Mouse (Mus musculus) limb, embryonic 12.5 days (tissue): ENCODE results near the gene Trim46. TPM values are rescaled to one million over a fixed set of nuclear protein-coding genes. Genes with fewer than 3 reads are reported as not detected.
"Not testable (repeated sequence)": the region's sequence is repeated elsewhere in the genome, so short reads cannot be mapped to it uniquely, and the experiment has no call there.

Source experiments
- ATAC-seq: fragments of 200-750 bp; cut with Nextera tagmentation; 2 replicates; pipeline ENCODE4 v1.8.0; 2017; ENCODE audit warnings: low read depth, moderate TSS enrichment; ENCODE audit not compliant: insufficient number of reproducible peaks, insufficient read depth, low FRiP score, low TSS enrichment
- H3K27ac ChIP-seq: fragments of 300-500 bp; sonication (generic); 2 replicates; pipeline ENCODE4 v1.5.1; 2016; ENCODE audit warnings: mild to moderate bottlenecking, moderate library complexity
- H3K27me3 ChIP-seq: fragments of 300-500 bp; sonication (generic); 2 replicates; pipeline ENCODE4 v1.6.1; 2016; ENCODE audit warnings: mild to moderate bottlenecking, moderate library complexity
- H3K36me3 ChIP-seq: fragments of 300-500 bp; sonication (generic); 2 replicates; pipeline ENCODE4 v1.6.1; 2016; ENCODE audit warnings: mild to moderate bottlenecking, moderate library complexity
- H3K4me1 ChIP-seq: fragments of 300-500 bp; sonication (generic); replicated peaks from 2 replicates; pipeline ENCODE4 v1.6.1; 2016
- H3K4me2 ChIP-seq: fragments of 300-500 bp; sonication (generic); 2 replicates; pipeline ENCODE4 v1.6.1; 2016; ENCODE audit warnings: mild to moderate bottlenecking, moderate library complexity
- H3K4me3 ChIP-seq: fragments of 300-500 bp; sonication (generic); replicated peaks from 2 replicates; pipeline ENCODE4 v1.5.1; 2016; ENCODE audit warnings: mild to moderate bottlenecking
- H3K9ac ChIP-seq: fragments of 300-500 bp; sonication (generic); replicated peaks from 2 replicates; pipeline ENCODE4 v1.6.1; 2016; ENCODE audit warnings: mild to moderate bottlenecking, moderate library complexity
- H3K9me3 ChIP-seq: fragments of 300-500 bp; sonication (generic); 2 replicates; pipeline ENCODE4 v1.6.1; 2016; ENCODE audit warnings: mild to moderate bottlenecking, moderate library complexity
- WGBS: fragments of 180-500 bp; shearing (Covaris S2); methylation state at CpG from one replicate; pipeline ENCODE4 v1.1.7; 2016; 5-methylcytosine and 5-hydroxymethylcytosine counted together
- polyA plus RNA-seq: library from polyadenylated mRNA; unstranded; fragments of >200 nt; fragmentation: Nextera tagmentation; extraction: Ambion mirVana; gene quantifications from 2 replicates; pipeline ENCODE4 v1.2.1, GENCODE M21; 2016

The Trim46 gene
- polyA plus RNA-seq, 1 experiment from 2014 or later: 6.1 TPM

DNA sequence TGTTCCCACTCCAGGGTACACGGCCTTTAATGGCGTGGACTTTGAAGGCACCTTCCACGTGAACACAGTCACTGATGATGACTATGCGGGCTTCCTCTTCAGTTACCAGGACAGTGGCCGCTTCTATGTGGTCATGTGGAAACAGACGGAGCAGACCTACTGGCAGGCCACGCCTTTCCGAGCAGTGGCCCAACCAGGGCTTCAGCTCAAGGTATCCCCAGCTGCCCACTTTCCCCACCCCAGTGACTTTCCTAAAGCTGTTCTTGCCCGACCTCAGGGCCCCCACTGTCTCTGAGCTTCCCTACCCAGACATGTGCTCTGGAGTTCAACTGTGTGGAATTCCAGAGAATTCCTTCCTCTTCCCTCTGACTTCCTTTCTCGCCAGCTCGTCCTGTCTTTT, 21.3 kb downstream of the Trim46 start:
- Histone ChIP-seq H3K9ac (0 out of 2 replicates have a peak overlapping the region, but pooled peaks have one; percentile 12), H3K4me2 (peak overlapping the region; percentile 96; the same call in 1 of the 2 replicates), H3K4me1 (peaks cover 35% of the 10 kb centered on the region), H3K36me3 (peaks cover 51% of the 10 kb centered on the region), H3K27me3 (peaks cover 14% of the 10 kb centered on the region), H3K4me3 (no peak overlapping the region), H3K9me3 (no peaks in the 10 kb centered on the region), H3K27ac (no peak overlapping the region)
- 84% methylated on average over 11 of the region's 11 CpGs for WGBS
- ATAC-seq: no peak

DNA sequence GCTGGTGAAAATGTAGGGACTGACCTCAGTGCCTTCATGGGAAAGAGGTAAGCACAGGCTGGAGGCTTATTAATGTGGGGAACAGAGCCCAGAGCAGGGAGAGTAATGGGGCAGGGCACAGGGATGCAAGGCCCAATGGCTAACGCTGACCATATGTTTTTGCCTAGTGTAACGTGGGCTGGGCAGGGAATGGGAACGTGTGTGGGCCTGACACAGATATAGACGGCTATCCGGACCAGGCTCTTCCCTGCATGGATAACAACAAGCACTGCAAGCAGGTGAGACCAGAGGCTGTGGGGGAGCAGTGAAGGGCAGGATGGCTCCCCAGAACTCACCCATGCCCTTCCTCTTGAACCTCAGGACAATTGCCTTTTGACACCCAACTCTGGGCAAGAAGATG, 24.9 kb downstream of the Trim46 start:
- 38% methylated on average over 5 of the region's 5 CpGs for WGBS
- no peak for ATAC-seq
- H3K4me3 ChIP-seq: no peak overlapping the region
- H3K9ac ChIP-seq: no peak overlapping the region
- H3K9me3 ChIP-seq: no peaks in the 10 kb centered on the region
- peaks cover 72% of the 10 kb centered on the region for H3K36me3 ChIP-seq
- H3K27ac ChIP-seq: no peak overlapping the region
- no peak overlapping the region for H3K4me2 ChIP-seq
- peaks cover 12% of the 10 kb centered on the region for H3K4me1 ChIP-seq
- peaks cover 3% of the 10 kb centered on the region; the same call in 1 of the 2 replicates for H3K27me3 ChIP-seq

DNA sequence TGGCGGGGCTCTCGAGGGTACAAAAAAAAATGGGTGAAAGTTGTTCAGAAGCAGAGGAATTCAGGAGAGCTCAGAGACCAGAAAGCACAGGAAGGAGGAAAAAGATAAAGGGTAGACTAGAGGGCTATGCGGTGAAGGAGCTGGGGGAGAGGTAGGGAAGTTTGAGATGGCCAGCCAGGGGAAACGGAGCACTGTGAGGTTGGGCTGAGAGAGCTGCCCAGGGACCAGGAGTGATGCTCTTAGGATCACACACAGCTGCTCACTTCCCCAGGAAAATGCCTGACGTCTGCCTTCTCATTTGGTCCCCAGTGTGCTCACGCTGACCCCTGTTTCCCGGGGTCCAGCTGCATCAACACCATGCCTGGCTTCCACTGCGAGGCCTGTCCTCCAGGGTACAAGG, 26.6 kb downstream of the Trim46 start:
- H3K27ac ChIP-seq: no peak overlapping the region
- H3K4me3 ChIP-seq: no peak overlapping the region
- no peak for ATAC-seq
- H3K36me3 ChIP-seq: peaks cover 64% of the 10 kb centered on the region
- H3K4me1 ChIP-seq: peaks cover 16% of the 10 kb centered on the region
- H3K27me3 ChIP-seq: no peaks in the 10 kb centered on the region
- H3K9ac ChIP-seq: 0 out of 2 replicates have a peak overlapping the region, but pooled peaks have one; percentile 27
- WGBS: 36% methylated on average over 8 of the region's 8 CpGs
- no peaks in the 10 kb centered on the region for H3K9me3 ChIP-seq
- H3K4me2 ChIP-seq: no peak overlapping the region

DNA sequence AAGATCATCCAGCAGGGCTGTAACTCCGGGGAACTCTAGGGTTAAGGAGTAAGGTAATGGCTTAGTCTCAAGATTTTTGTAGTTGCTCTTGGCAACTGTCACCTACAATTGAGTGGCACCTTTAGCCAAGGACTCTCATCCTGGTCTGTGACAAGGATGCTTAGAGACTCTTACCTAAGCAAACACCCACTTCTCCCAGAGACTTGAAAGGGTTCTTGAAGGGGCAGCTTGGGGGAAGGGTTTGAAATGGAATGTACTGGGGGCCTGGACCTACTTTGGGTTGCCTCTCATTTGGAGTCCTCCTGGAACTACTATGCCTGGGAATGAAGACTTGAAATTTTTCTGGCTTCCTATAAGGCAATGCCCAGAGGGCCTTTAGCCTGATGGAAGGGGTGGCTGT, 27.8 kb downstream of the Trim46 start:
- Histone ChIP-seq H3K27me3 (no peaks in the 10 kb centered on the region), H3K9ac (no peak overlapping the region), H3K27ac (no peak overlapping the region), H3K36me3 (peaks cover 52% of the 10 kb centered on the region), H3K4me3 (no peak overlapping the region), H3K9me3 (no peaks in the 10 kb centered on the region), H3K4me2 (no peak overlapping the region), H3K4me1 (peaks cover 16% of the 10 kb centered on the region)
- ATAC-seq: no peak
- WGBS: 93% methylated on average over 1 of the region's 1 CpGs

DNA sequence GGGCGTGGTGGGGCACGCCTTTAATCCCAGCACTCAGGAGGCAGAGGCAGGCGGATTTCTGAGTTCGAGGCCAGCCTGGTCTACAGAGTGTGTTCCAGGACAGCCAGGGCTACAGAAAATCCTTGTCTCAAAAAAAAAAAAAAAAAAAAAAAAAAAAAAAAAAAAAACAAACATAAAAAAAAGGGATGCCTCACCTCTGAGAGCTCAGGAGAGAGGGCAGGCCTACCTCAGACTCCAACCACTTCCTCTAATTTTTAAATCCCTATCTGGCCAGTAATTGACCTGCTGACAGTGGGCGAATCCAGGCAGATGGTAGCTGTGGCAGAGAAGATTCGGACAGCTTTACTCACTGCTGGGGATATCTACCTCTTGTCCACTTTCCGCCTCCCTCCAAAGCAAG, 29.7 kb downstream of the Trim46 start:
- not testable (repeated sequence) for H3K27me3 ChIP-seq, H3K4me3 ChIP-seq, ATAC-seq, H3K27ac ChIP-seq, H3K9me3 ChIP-seq, H3K9ac ChIP-seq
- Histone ChIP-seq H3K4me1 (peaks cover 27% of the 10 kb centered on the region), H3K4me2 (peak overlapping the region; percentile 81), H3K36me3 (peaks cover 37% of the 10 kb centered on the region)
- WGBS: 73% methylated on average over 7 of the region's 7 CpGs

DNA sequence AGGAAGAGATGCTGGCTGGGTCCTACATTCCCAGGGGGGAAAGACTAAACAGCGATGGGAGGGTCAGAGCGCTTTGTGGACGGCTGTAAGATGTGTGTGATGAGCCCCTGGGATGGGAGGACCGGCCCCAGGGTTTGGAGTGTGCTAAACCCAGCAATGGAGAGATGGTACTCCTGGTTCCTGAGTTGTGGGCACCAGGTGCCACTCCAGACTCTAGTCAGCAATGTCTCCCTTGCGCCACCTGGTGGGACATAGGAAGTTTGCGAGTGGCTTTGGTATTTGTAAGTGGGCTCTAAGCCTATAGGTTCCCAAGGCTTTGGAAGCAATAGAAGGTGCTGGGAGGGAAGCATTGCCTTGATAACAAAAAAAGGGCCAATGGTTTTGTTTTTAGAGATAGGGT, 30.3 kb downstream of the Trim46 start:
- Histone ChIP-seq H3K27me3 (no peaks in the 10 kb centered on the region), H3K27ac (peak overlapping the region; percentile 99), H3K9me3 (no peaks in the 10 kb centered on the region), H3K36me3 (peaks cover 35% of the 10 kb centered on the region), H3K4me2 (peak overlapping the region; percentile 81), H3K9ac (peak overlapping the region; percentile 74; the same call in 1 of the 2 replicates), H3K4me3 (peak overlapping the region; percentile 80), H3K4me1 (peaks cover 27% of the 10 kb centered on the region)
- under 1% methylated on average over 6 of the region's 6 CpGs for WGBS
- peak; percentile 15; the same call in 1 of the 2 replicates for ATAC-seq

DNA sequence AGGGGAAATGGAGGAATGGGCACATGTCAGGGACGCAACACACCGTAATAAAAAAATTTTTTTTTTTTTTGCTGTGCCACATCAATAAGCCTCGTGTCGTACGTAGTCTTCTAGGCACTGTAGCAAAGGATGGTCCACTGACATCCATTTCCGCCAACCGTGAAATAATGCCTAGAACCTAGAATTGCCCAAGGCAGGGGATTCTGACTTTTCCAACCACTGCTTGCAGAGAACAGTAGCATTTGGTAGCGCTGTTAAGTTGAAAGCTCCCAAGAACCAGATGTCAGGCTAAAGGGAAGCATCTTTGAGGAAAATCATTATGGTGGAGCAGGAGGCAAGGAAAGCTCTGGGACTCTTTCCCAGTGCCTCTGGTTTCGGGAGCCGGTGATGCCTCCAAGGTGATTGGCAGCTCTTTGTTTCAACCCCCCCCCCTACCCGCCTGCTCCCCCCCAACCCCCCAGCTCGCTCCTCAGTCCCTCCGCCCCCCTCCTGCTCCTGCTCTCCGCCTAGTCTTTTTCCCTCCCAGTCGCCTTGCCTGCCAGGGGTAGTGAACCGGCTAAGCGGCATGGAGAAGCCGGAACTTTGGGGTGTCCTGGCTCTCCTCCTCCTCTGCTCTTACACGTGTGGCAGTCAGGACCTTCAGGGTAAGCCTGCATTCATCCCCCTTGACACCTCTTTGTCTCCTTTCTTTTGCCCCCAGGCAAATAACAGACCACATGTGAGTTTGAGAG, 31.3 kb downstream of the Trim46 start, which contains the start of gene Thbs3:
Thbs3 (plus strand) TSS at position 500 of the 731 bp plus-strand sequence.
- Histone ChIP-seq H3K36me3 (peaks cover 37% of the 10 kb centered on the region), H3K4me3 (peak within 1 kb of the TSS; percentile 80), H3K9me3 (no peaks in the 10 kb centered on the region), H3K4me2 (peak within 1 kb of the TSS; percentile 81), H3K27ac (peak within 1 kb of the TSS; percentile 99), H3K27me3 (no peaks in the 10 kb centered on the region), H3K4me1 (peaks cover 27% of the 10 kb centered on the region), H3K9ac (peak within 1 kb of the TSS; percentile 74)
- 1% methylated on average over 19 of the region's 19 CpGs for WGBS
- ATAC-seq: no peak

DNA sequence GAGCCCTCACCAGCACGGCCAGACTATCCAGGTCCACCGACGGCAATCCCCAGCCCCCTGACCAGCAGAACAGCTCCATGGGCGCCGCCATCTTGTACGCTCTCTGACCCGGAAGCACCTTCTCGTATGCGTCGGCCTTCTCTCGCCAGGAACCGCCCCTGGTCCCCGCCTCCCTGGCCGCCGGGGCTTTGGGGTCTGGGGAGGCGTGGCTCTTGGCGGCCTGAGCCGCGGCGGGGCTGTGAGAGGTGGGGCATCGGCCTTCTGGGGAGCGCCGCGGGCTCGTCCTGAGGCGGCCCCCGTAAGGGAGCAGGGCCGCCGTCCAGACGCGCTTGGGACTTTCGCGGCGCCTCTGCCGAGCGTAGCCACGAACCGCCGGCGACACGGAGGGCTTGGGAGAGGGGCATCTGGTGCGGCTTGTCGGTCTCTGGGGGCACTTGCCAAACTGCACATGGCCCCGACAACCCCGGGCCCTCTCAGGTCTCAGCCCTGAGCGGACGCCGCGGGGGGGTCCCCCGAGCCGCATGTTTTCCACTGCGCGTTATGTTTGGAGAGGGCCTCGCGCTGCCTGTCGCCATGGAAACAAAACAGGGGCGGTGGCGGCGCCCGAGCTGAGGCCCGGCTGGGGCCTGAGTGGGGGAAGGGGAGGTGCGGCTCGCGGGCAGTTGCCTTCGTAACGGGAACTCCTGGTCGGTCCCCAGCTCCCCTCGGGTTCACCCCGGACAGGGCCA, 32.1 kb downstream of the Trim46 start:
- Histone ChIP-seq H3K36me3 (peaks cover 38% of the 10 kb centered on the region), H3K4me3 (peak overlapping the region; percentile 80), H3K9me3 (no peaks in the 10 kb centered on the region), H3K27me3 (no peaks in the 10 kb centered on the region), H3K27ac (peak overlapping the region; percentile 99), H3K4me2 (peak overlapping the region; percentile 81), H3K9ac (peak overlapping the region; percentile 74), H3K4me1 (peaks cover 27% of the 10 kb centered on the region)
- peak; percentile 87 for ATAC-seq
- WGBS: under 1% methylated on average over 69 of the region's 69 CpGs

DNA sequence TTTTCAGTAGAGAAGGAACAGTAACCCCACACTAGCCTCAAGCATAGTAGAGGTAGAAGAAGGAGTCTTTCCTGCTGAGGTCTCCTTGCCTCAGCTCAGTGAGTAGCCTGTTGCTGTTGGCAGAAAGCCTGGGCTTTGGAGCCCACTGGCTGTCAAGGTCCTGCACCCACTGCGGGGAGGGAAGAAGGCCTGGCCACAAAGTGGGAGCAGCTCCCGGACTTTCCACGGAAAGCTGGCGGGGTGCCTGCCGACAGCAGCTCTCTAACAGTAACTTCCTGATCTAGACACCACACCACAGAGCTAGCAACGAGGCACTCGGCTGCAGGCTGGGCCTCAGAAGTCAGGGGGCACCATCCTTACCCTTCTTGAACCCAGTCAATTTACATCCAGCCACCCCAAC, 35.4 kb downstream of the Trim46 start:
- Histone ChIP-seq H3K27ac (no peak overlapping the region), H3K4me1 (peaks cover 22% of the 10 kb centered on the region)

DNA sequence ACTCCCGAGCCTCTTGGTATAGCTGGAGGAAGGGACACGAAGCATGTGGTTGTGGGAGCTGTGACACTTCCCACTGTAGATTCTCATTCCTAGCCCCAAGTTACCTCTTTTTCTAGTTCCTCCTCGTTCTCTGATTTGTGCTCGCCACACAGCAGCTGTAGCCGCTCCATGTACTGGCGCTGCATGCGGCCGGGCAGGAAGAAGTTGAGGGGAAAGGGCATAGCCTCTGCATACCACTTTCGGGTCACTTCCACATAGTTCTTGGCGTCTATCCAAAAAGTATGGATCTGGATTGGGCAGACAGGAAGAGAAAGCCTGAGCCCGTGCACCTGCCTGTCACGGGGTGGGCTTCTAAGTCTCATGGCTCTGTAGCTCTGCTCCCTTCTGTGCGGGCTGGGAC, 35.9 kb downstream of the Trim46 start:
- H3K4me3 ChIP-seq: no peak overlapping the region
- 90% methylated on average over 13 of the region's 13 CpGs for WGBS
- no peaks in the 10 kb centered on the region for H3K27me3 ChIP-seq
- no peak for ATAC-seq
- H3K36me3 ChIP-seq: peaks cover 63% of the 10 kb centered on the region
- no peaks in the 10 kb centered on the region for H3K9me3 ChIP-seq
- no peak overlapping the region for H3K9ac ChIP-seq
- H3K4me2 ChIP-seq: no peak overlapping the region
- H3K4me1 ChIP-seq: peaks cover 17% of the 10 kb centered on the region
- no peak overlapping the region for H3K27ac ChIP-seq

More for the DNA sequence above, 35.4 kb downstream of the Trim46 start:
- Histone ChIP-seq H3K27me3 (no peaks in the 10 kb centered on the region), H3K9me3 (no peaks in the 10 kb centered on the region), H3K36me3 (peaks cover 57% of the 10 kb centered on the region), H3K4me3 (no peak overlapping the region), H3K9ac (no peak overlapping the region), H3K4me2 (no peak overlapping the region)
- 86% methylated on average over 7 of the region's 7 CpGs for WGBS
- ATAC-seq: no peak

DNA sequence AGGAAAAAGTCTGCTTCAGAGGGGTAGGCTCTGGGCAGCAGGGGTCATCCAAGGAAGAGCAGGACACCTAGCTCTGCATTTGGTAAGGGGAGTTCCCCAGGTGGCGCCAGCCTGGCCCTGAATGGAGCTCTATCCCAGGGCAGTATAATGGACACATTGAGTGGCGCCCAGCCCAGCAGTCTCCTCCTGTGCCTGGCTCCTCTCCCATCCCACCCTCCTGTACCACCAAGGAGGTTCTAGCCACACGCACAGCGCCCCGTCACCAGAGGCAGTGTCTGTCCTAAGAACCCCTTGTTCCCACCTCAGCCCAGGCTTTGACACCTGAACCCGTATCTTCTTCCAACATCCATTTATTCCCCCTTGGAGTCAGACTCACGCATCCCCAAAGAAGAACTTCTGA, 36.4 kb downstream of the Trim46 start:
- peaks cover 64% of the 10 kb centered on the region for H3K36me3 ChIP-seq
- H3K27ac ChIP-seq: no peak overlapping the region
- no peak overlapping the region for H3K4me2 ChIP-seq
- no peaks in the 10 kb centered on the region for H3K9me3 ChIP-seq
- no peaks in the 10 kb centered on the region for H3K27me3 ChIP-seq
- H3K9ac ChIP-seq: no peak overlapping the region
- no peak for ATAC-seq
- WGBS: 92% methylated on average over 7 of the region's 7 CpGs
- H3K4me1 ChIP-seq: peaks cover 12% of the 10 kb centered on the region
- no peak overlapping the region for H3K4me3 ChIP-seq
